Mouse (Mus musculus): Measurements from ENCODE around the gene Herpud1. TPM values are rescaled to one million over a fixed set of nuclear protein-coding genes. Genes with fewer than 3 reads are reported as not detected.

Gene Herpud1
- polyA plus RNA-seq, 1 experiment from 2014 or later, result 219 TPM

DNA sequence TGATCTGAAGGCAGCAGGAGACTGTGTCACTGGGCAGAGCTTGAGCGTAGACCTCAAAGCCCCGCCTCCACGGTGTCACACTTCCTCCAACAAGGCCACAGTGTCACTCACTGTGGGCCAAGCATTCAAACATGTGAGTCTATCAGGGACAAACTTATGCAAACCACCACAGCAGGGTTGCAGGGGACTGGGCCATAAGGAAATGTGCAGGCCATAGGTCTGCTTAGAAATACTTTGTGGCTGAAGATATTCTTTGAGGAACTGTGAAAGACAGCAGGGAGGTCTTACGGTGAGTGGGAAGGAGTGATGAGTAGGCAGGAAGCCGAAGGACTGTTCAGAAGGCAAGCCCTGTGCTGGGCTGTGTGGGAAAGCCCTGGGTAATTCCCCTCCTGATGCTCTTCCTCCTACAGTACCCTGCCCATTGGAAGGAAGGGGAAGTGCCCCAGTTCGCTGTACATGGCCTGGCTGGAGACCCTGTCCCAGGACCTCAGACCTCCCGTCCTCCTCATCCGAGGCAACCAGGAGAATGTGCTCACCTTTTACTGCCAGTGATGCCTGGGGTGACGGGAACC lies 20.7 kb upstream of the Herpud1 start:
- H3K9ac ChIP-seq (ENCODE audit: low read depth, low read length), result no peak overlapping the region
- H3K36me3 ChIP-seq (ENCODE audit: control insufficient read depth, insufficient read depth), result no peaks in the 10 kb centered on the region
- H3K9me3 ChIP-seq (replicated peaks; ENCODE audit: control insufficient read depth, low read length), result no peaks in the 10 kb centered on the region
- ATAC-seq (ENCODE audit: low read depth), result peak; percentile 17; the same call in 1 of the 2 replicates
- no peak overlapping the region for H3K4me3 ChIP-seq (ENCODE audit: low read depth, low read length)
- peaks cover 26% of the 10 kb centered on the region for H3K4me1 ChIP-seq (ENCODE audit: control insufficient read depth, low read depth, low read length)
- no peaks in the 10 kb centered on the region for H3K27me3 ChIP-seq (ENCODE audit: control insufficient read depth, insufficient read depth, low read depth, low read length)
- peak overlapping the region; percentile 67 for H3K27ac ChIP-seq (ENCODE audit: low read length)
- no peak overlapping the region for H3K4me2 ChIP-seq (ENCODE audit: low read depth, low read length)
- 30% methylated on average over 9 of the region's 9 CpGs for WGBS (ENCODE audit: insufficient replicate concordance)

DNA sequence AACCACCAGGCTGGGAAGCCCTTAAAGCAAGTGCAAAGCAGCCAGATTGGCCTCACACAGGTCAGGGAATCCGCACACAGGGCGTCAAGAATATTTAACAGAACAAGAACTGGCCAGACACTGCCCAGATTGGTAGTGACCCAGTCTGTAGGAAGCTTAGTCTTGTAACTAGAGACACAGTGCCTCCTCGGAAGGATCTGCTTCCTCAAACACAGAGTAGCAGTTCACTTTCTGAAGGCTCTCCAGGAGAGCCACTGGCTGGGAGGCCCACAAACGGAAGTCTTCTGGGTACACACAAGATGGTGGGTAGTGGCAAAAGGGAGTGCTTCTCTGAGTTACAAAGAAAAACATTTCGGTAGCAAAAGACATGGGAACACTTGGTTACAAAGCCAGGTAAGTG lies 15.4 kb upstream of the Herpud1 start:
- no peak for ATAC-seq (ENCODE audit: low read depth)
- Histone ChIP-seq H3K27me3 (ENCODE audit: control insufficient read depth, insufficient read depth, low read depth, low read length) (no peaks in the 10 kb centered on the region), H3K4me1 (ENCODE audit: control insufficient read depth, low read depth, low read length) (peaks cover 12% of the 10 kb centered on the region), H3K36me3 (ENCODE audit: control insufficient read depth, insufficient read depth) (no peaks in the 10 kb centered on the region), H3K9ac (ENCODE audit: low read depth, low read length) (no peak overlapping the region), H3K4me3 (ENCODE audit: low read depth, low read length) (no peak overlapping the region), H3K9me3 (replicated peaks; ENCODE audit: control insufficient read depth, low read length) (no peaks in the 10 kb centered on the region), H3K27ac (ENCODE audit: low read length) (0 out of 2 replicates have a peak overlapping the region, but pooled peaks have one; percentile 21), H3K4me2 (ENCODE audit: low read depth, low read length) (no peak overlapping the region)
- WGBS (ENCODE audit: insufficient replicate concordance), result 55% methylated on average over 5 of the region's 5 CpGs

DNA sequence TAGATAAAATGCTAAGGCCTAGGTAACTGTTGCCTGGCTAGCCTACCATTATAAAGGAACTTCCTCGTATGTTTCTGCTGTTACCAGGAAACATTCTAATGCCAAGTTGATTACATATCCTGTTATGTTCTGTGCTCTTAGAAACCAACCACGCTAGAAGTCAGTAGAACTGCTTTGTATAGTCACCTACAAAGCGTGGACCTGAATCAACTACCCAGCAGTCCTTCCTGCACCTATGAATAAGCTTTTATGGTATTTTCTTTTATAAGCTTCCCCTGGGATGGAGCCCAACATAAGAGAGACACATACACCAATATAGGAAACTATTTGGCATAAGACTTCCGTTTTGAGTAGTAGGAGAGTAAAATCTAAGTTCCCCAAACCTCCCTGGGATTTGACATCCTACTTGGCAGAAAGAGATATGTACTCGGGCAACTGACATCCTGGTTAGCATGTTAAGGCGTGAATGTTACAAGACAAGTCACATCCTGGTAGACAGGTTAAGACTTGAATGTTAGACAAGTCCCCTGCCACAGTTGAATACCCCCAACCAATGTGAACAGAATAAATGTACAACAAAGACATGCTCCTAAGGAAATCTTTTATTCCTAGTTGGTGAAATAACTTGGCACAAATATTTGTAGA lies 13.2 kb upstream of the Herpud1 start:
- Histone ChIP-seq H3K4me1 (ENCODE audit: control insufficient read depth, low read depth, low read length) (peaks cover 19% of the 10 kb centered on the region), H3K27ac (ENCODE audit: low read length) (no peak overlapping the region), H3K9me3 (replicated peaks; ENCODE audit: control insufficient read depth, low read length) (no peaks in the 10 kb centered on the region), H3K9ac (ENCODE audit: low read depth, low read length) (no peak overlapping the region), H3K4me3 (ENCODE audit: low read depth, low read length) (no peak overlapping the region), H3K27me3 (ENCODE audit: control insufficient read depth, insufficient read depth, low read depth, low read length) (no peaks in the 10 kb centered on the region), H3K36me3 (ENCODE audit: control insufficient read depth, insufficient read depth) (no peaks in the 10 kb centered on the region), H3K4me2 (ENCODE audit: low read depth, low read length) (no peak overlapping the region)
- no peak for ATAC-seq (ENCODE audit: low read depth)
- WGBS (ENCODE audit: insufficient replicate concordance), result 46% methylated on average over 6 of the region's 6 CpGs

GRCm38 (mm10) chr8:94375551-94375991 lies 10.7 kb upstream of the Herpud1 start:
- peak overlapping the region; percentile 68 for H3K27ac ChIP-seq (ENCODE audit: low read length)
- no peaks in the 10 kb centered on the region for H3K36me3 ChIP-seq (ENCODE audit: control insufficient read depth, insufficient read depth)
- peak overlapping the region; percentile 9; the same call in 1 of the 2 replicates for H3K9ac ChIP-seq (ENCODE audit: low read depth, low read length)
- WGBS (ENCODE audit: insufficient replicate concordance), result 8% methylated on average over 3 of the region's 3 CpGs
- H3K9me3 ChIP-seq (replicated peaks; ENCODE audit: control insufficient read depth, low read length), result no peaks in the 10 kb centered on the region
- no peak overlapping the region for H3K4me3 ChIP-seq (ENCODE audit: low read depth, low read length)
- peak overlapping the region; percentile 46 for H3K4me2 ChIP-seq (ENCODE audit: low read depth, low read length)
- ATAC-seq (ENCODE audit: low read depth), result peak; percentile 58
- peaks cover 19% of the 10 kb centered on the region for H3K4me1 ChIP-seq (ENCODE audit: control insufficient read depth, low read depth, low read length)
- no peaks in the 10 kb centered on the region for H3K27me3 ChIP-seq (ENCODE audit: control insufficient read depth, insufficient read depth, low read depth, low read length)

GRCm38 (mm10) chr8:94376176-94376575 lies 10.1 kb upstream of the Herpud1 start:
- H3K9ac ChIP-seq (ENCODE audit: low read depth, low read length), result no peak overlapping the region

GRCm38 (mm10) chr8:94376580-94376979 lies 9.7 kb upstream of the Herpud1 start:
- Histone ChIP-seq H3K36me3 (ENCODE audit: control insufficient read depth, insufficient read depth) (no peaks in the 10 kb centered on the region), H3K27me3 (ENCODE audit: control insufficient read depth, insufficient read depth, low read depth, low read length) (no peaks in the 10 kb centered on the region), H3K9ac (ENCODE audit: low read depth, low read length) (no peak overlapping the region), H3K4me3 (ENCODE audit: low read depth, low read length) (no peak overlapping the region), H3K4me1 (ENCODE audit: control insufficient read depth, low read depth, low read length) (peaks cover 19% of the 10 kb centered on the region), H3K9me3 (replicated peaks; ENCODE audit: control insufficient read depth, low read length) (no peaks in the 10 kb centered on the region), H3K4me2 (ENCODE audit: low read depth, low read length) (no peak overlapping the region), H3K27ac (ENCODE audit: low read length) (peak overlapping the region; percentile 70; the same call in 1 of the 2 replicates)
- ATAC-seq (ENCODE audit: low read depth), result no peak
- WGBS (ENCODE audit: insufficient replicate concordance), result 84% methylated on average over 2 of the region's 2 CpGs

More at GRCm38 (mm10) chr8:94376176-94376575, 10.1 kb upstream of the Herpud1 start:
- no peaks in the 10 kb centered on the region for H3K9me3 ChIP-seq (replicated peaks; ENCODE audit: control insufficient read depth, low read length)
- no peaks in the 10 kb centered on the region for H3K27me3 ChIP-seq (ENCODE audit: control insufficient read depth, insufficient read depth, low read depth, low read length)
- peak overlapping the region; percentile 68 for H3K27ac ChIP-seq (ENCODE audit: low read length)
- H3K4me1 ChIP-seq (ENCODE audit: control insufficient read depth, low read depth, low read length), result peaks cover 19% of the 10 kb centered on the region
- H3K4me3 ChIP-seq (ENCODE audit: low read depth, low read length), result no peak overlapping the region
- ATAC-seq (ENCODE audit: low read depth), result no peak
- no peaks in the 10 kb centered on the region for H3K36me3 ChIP-seq (ENCODE audit: control insufficient read depth, insufficient read depth)
- peak overlapping the region; percentile 46; the same call in 1 of the 2 replicates for H3K4me2 ChIP-seq (ENCODE audit: low read depth, low read length)
- WGBS (ENCODE audit: insufficient replicate concordance), result 65% methylated on average over 3 of the region's 3 CpGs

DNA sequence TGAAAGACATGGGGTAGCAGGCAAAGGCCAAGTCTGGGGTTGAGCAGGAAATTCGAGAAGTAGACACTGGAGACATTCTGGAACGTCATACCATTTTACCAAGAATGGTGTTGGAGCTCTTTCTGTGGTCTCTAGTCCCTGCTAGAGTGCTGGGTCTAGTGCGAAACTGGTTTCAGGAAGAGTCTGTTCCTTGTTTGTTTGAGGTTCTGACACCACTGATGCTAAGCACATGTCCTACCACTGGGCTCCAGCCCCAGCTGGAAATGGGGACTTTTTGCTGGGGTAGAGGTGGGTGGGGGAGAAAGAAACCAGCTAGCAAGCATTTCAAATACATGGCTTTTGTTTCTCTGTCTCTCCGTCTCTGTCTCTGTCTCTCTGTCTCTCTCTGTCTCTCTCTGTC lies 9.2 kb upstream of the Herpud1 start:
- H3K27ac ChIP-seq (ENCODE audit: low read length), result peak overlapping the region; percentile 70
- H3K9ac ChIP-seq (ENCODE audit: low read depth, low read length), result no peak overlapping the region

GRCm38 (mm10) chr8:94377714-94378205 lies 8.5 kb upstream of the Herpud1 start:
- peaks cover 19% of the 10 kb centered on the region for H3K4me1 ChIP-seq (ENCODE audit: control insufficient read depth, low read depth, low read length)
- no peaks in the 10 kb centered on the region for H3K27me3 ChIP-seq (ENCODE audit: control insufficient read depth, insufficient read depth, low read depth, low read length)
- H3K4me2 ChIP-seq (ENCODE audit: low read depth, low read length), result no peak overlapping the region
- WGBS (ENCODE audit: insufficient replicate concordance), result 62% methylated on average over 11 of the region's 11 CpGs
- peak overlapping the region; percentile 9 for H3K9ac ChIP-seq (ENCODE audit: low read depth, low read length)
- peak overlapping the region; percentile 89 for H3K27ac ChIP-seq (ENCODE audit: low read length)
- no peaks in the 10 kb centered on the region for H3K9me3 ChIP-seq (replicated peaks; ENCODE audit: control insufficient read depth, low read length)
- ATAC-seq (ENCODE audit: low read depth), result peak; percentile 82
- H3K36me3 ChIP-seq (ENCODE audit: control insufficient read depth, insufficient read depth), result no peaks in the 10 kb centered on the region
- peak overlapping the region; percentile 14 for H3K4me3 ChIP-seq (ENCODE audit: low read depth, low read length)

More for the DNA sequence above, 9.2 kb upstream of the Herpud1 start:
- ATAC-seq (ENCODE audit: low read depth), result no peak
- Histone ChIP-seq H3K4me2 (ENCODE audit: low read depth, low read length) (no peak overlapping the region), H3K4me1 (ENCODE audit: control insufficient read depth, low read depth, low read length) (peaks cover 19% of the 10 kb centered on the region), H3K4me3 (ENCODE audit: low read depth, low read length) (no peak overlapping the region), H3K9me3 (replicated peaks; ENCODE audit: control insufficient read depth, low read length) (no peaks in the 10 kb centered on the region), H3K27me3 (ENCODE audit: control insufficient read depth, insufficient read depth, low read depth, low read length) (no peaks in the 10 kb centered on the region), H3K36me3 (ENCODE audit: control insufficient read depth, insufficient read depth) (no peaks in the 10 kb centered on the region)
- 72% methylated on average over 4 of the region's 4 CpGs for WGBS (ENCODE audit: insufficient replicate concordance)
